Mouse (Mus musculus) Patski (cell line): ENCODE data around the gene Nutf2. TPM values are rescaled to one million over a fixed set of nuclear protein-coding genes. Genes with fewer than 3 reads are reported as not detected.
A peak's percentile ranks its signal among the peaks of the same experiment; 100 is the strongest.

Experiments used
- ATAC-seq: fragments of 100-300 bp; one replicate; pipeline ENCODE4 v1.8.0; 2021
- CTCF ChIA-PET: fragments of 350-600 bp; sonication (Branson Sonifier 250); formaldehyde crosslinking; loops from one replicate; lab custom pipeline; 2022; ENCODE audit warnings: inconsistent platforms; lab: Charles Lee
- POLR2A ChIA-PET: fragments of 350-600 bp; sonication (Branson Sonifier 250); formaldehyde crosslinking; loops from one replicate; lab custom pipeline; 2022; ENCODE audit warnings: antibody characterized with exemption, inconsistent platforms; lab: Charles Lee
- DNase-seq: peaks from one replicate; pipeline ENCODE4 v3.0.0-alpha.2; 2011; ENCODE audit warnings: low read depth, low spot score
- H3K27me3 ChIP-seq: fragments of 371-371 bp; one replicate; pipeline ENCODE4 v1.5.1; 2021
- CTCF ChIP-seq: fragments of 100-300 bp; IDR thresholded peaks from one replicate; pipeline ENCODE4 v1.5.1; 2021
- in situ Hi-C: fragments of 300-500 bp; cut with MboI; formaldehyde crosslinking; loops from 3 replicates; pipeline ENCODE4 v1.11.1; 2018; ENCODE audit warnings: low pct_unique_long_range_greater_than_20kb, mixed read lengths
- polyA plus RNA-seq: library from polyadenylated mRNA; unstranded; gene quantifications from one replicate; pipeline ENCODE4 v1.2.3, GENCODE M21; 2021

The Nutf2 gene
- polyA plus RNA-seq, 1 experiment from 2014 or later, result 19.1 TPM

DNA sequence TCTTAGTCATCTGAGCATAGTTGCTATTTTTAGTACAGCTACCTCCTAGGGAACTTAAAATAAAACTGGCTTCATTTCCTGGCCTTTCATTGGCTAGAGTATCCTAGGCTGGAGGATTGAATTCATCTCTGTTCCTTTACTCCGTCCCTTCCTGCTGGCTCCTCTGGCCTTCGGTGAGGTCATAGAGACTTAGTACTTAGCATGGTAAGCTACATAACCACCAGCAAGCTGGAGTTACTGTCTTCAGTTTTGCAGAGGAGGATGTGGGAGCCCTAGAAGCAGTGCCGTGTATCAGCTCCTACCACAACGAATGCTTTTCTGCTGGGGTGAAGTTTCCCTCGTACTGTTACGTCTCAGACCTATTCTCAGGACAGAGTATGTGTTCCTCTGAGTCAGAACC, 13.9 kb downstream of the Nutf2 start:
- CTCF ChIA-PET, result interaction anchor here (1.4 to 2.0 kb wide), 2 partner anchors 13 to 56 kb away, joined by 3 to 7 read pairs; no protein-coding TSS in a partner anchor
- no peak for TF ChIP-seq CTCF
- POLR2A ChIA-PET, result interaction anchor here (1.2 kb wide), 1 partner anchor 13 kb away, joined by 4 read pairs; no protein-coding TSS in a partner anchor
- in situ Hi-C loops, result no loop called here
- ATAC-seq, result peak; percentile 77
- DNase-seq, result no peak
- no peaks in the 10 kb centered on the region for H3K27me3 ChIP-seq

- peak; percentile 35 for ATAC-seq
- no peaks in the 10 kb centered on the region for H3K27me3 ChIP-seq
- no peak for DNase-seq
- in situ Hi-C loops, result no loop called here
- TF ChIP-seq CTCF, result no peak
- POLR2A ChIA-PET, result interaction anchor here (0.5 to 1.8 kb wide), 3 partner anchors 10 to 90 kb away, joined by 3 to 5 read pairs (median 4); no protein-coding TSS in a partner anchor
- CTCF ChIA-PET, result interaction anchor here (0.9 kb wide), 1 partner anchor 11 kb away, joined by 3 read pairs; no protein-coding TSS in a partner anchor
These were observed 20.6 kb downstream of the Nutf2 start, which contains the start of gene Edc4 for GRCm38 (mm10) chr8:105880754-105881520. Edc4 (plus strand) TSS chr8:105880881.

DNA sequence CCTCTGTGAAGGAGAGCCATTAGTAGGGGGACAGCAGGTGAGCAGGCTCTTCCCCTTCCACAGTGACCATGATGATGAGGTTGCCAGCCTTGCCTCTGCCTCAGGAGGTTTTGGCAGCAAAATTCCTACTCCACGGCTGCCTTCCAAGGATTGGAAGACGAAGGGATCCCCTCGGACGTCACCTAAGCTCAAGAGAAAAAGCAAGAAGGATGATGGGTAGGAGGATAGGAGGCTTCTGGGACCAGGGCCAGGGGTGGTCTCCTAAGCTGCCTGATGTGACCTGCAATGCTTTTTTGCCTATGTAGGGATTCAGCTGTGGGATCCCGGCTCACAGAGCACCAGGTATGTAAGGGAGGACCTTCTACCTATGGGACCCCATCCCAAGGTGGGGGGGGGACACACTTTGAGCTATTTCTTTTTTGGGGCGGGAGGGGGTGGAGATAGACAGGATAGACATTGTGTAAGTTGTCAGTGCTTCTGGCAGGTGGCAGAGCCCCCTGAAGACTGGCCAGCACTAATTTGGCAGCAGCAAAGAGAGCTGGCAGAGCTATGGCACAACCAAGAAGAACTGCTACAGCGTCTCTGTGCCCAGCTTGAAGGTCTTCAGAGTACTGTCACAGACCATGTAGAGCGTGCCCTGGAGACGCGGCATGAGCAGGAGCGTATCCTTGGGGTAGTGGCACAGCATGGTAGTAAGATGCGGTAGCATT, 29.5 kb downstream of the Nutf2 start:
- CTCF ChIA-PET, result interaction anchor here (0.5 to 3.3 kb wide), 4 partner anchors 18 to 65 kb away, joined by 3 to 13 read pairs (median 3); no protein-coding TSS in a partner anchor
- in situ Hi-C loops, result loop anchor here (5.0 kb wide), 1 partner anchor 37 kb away; no protein-coding TSS in a partner anchor
- H3K27me3 ChIP-seq, result no peaks in the 10 kb centered on the region
- TF ChIP-seq CTCF, result no peak
- DNase-seq, result no peak
- no peak for ATAC-seq
- POLR2A ChIA-PET, result no interaction called here

DNA sequence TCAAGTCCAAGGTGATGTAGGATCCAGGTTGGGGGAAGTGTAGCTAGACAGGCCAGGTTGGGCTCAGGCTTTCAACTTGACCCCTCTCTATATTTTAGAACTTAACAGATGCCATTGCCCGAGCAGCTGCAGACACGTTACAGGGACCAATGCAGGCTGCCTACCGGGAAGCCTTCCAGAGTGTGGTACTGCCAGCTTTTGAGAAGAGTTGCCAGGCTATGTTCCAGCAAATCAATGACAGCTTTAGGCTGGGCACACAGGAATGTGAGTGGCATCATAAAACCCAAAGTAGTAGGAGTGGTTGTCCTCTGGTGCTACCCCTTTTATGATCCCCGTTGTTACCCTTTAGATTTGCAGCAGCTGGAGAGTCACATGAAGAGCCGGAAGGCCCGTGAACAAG, 30.5 kb downstream of the Nutf2 start:
- in situ Hi-C loops, result loop anchor here (5.0 kb wide), 1 partner anchor 36 kb away; no protein-coding TSS in a partner anchor
- ChIA-PET CTCF (interaction anchor here (1.0 to 3.3 kb wide), 3 partner anchors 17 to 56 kb away, joined by 3 to 13 read pairs (median 3); no protein-coding TSS in a partner anchor), POLR2A (interaction anchor here (1.4 kb wide), 1 partner anchor 10 kb away, joined by 4 read pairs; the partner anchor contains the start of gene Edc4)
- H3K27me3 ChIP-seq, result no peaks in the 10 kb centered on the region
- ATAC-seq (no peak), DNase-seq (no peak)
- TF ChIP-seq CTCF, result no peak

DNA sequence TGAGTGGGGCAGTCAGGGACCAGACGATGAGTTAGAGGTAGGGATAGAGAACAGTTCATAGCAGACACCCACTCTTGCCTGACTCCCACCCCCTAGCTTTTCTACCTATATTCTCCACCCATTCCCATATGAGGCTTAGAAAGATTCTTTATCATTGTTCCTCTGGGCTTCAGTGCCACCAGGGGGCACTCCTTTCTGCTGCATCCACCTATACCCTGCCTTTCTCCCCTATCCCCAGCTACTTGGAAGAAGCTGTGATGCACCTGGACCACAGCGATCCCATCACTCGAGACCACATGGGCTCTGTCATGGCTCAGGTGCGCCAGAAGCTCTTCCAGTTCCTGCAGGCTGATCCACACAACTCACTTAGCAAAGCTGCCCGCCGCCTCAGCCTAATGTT, 32.1 kb downstream of the Nutf2 start:
- no peaks in the 10 kb centered on the region for H3K27me3 ChIP-seq
- ChIA-PET CTCF (interaction anchor here (0.7 to 3.3 kb wide), 11 partner anchors 9 to 131 kb away, joined by 3 to 13 read pairs (median 4); partner anchors contain the start of gene Edc4), POLR2A (no interaction called here)
- ATAC-seq (no peak), DNase-seq (no peak)
- TF ChIP-seq CTCF, result no peak
- in situ Hi-C loops, result loop anchor here (5.0 kb wide), 1 partner anchor 35 kb away; no protein-coding TSS in a partner anchor

DNA sequence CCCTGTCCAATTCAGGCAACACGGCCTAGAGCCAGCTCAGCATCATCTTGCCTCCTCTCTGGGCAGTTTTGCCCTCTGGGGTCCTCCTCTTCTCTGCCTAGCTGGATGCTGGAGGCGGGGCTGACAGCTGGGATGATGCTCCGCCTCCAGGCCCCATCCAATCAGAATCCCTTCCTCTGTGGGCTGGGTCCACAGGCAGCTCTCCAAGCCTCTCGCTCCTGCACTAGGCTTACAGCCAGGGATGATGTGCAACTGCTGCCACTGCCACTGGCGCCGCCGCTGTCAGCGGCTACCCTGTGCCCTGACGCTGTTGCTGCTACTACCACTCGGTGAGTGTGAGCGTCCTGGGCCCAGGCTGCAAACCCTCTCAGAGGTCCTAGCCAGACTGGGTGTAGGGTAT, 33.0 kb downstream of the Nutf2 start, which contains the start of gene Nrn1l:
Nrn1l (plus strand) TSS at position 229 of the 400 bp plus-strand sequence.
- no peak for TF ChIP-seq CTCF
- in situ Hi-C loops, result loop anchor here (5.0 kb wide), 1 partner anchor 34 kb away; no protein-coding TSS in a partner anchor
- no peaks in the 10 kb centered on the region for H3K27me3 ChIP-seq
- ChIA-PET CTCF (interaction anchor here (1.2 to 2.3 kb wide), 4 partner anchors 10 to 32 kb away, joined by 3 to 8 read pairs (median 4); no protein-coding TSS in a partner anchor), POLR2A (no interaction called here)
- DNase-seq, result no peak
- ATAC-seq, result peak; percentile 19

GRCm38 (mm10) chr8:105897801-105898480, 37.6 kb downstream of the Nutf2 start:
- CTCF ChIA-PET, result interaction anchor here (1.3 kb wide), 1 partner anchor 33 kb away, joined by 6 read pairs; no protein-coding TSS in a partner anchor
- DNase-seq (no peak), ATAC-seq (no peak)
- POLR2A ChIA-PET, result interaction anchor here (0.7 to 0.9 kb wide), 2 partner anchors 42 to 890 kb away, joined by 3 read pairs; no protein-coding TSS in a partner anchor
- TF ChIP-seq CTCF, result no peak
- no peaks in the 10 kb centered on the region for H3K27me3 ChIP-seq
- in situ Hi-C loops, result no loop called here

DNA sequence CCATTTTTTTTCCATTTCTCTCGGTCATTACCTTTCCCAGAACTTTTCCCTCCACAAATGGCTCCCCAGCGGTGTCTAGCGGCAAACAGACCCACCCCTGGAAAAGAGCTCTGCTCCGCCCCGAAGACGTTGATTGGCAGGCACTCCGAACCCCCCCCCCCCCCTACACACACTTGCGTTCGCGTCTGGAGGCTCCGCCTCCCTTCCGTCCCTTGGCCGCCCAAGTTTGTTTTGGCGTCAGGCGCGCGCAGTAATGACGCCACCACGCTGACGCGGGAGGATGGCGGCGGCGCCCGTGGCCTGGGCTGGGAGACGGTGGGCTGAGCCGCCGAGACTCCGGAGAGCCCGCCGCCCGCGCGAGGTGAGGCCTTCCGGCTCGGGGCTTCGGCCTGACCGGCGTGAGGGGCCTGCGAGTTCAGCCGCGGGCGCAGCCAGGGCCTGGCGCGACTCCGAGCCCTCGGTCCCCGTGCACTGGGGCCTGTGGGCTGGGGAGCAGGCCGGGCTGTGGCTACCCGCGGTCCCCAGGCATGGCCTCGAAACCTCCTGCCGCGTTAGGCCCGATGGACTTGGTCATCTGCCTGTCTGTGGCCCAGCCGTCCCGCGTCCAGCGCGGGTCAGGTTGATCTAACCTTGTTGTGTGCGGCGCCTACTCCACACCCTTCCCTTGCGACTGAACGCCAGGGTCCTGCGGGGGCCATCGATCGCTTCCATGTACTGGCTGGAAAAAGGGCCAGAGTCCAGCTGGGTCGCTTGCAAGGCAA, 40.0 kb downstream of the Nutf2 start, which contains the start of gene Pskh1:
Pskh1 (plus strand) TSS at position 262 of the 761 bp plus-strand sequence.
- peak; percentile 75 for ATAC-seq
- in situ Hi-C loops, result no loop called here
- POLR2A ChIA-PET, result interaction anchor here (0.6 kb wide), 1 partner anchor 379 kb away, joined by 5 read pairs; no protein-coding TSS in a partner anchor
- no peaks in the 10 kb centered on the region for H3K27me3 ChIP-seq
- DNase-seq, result peak; percentile 50
- CTCF ChIA-PET, result interaction anchor here (0.8 to 1.5 kb wide), 3 partner anchors 24 to 45 kb away, joined by 3 to 5 read pairs (median 3); partner anchors contain the start of gene Thap11
- no peak for TF ChIP-seq CTCF
